Mouse (Mus musculus): ENCODE results near the gene 4930404N11Rik.

The 4930404N11Rik gene

GRCm38 (mm10) chr10:81365672-81366476 is at the start of gene 4930404N11Rik:
4930404N11Rik (minus strand) TSS chr10:81365816.
- DNase-seq: peak; percentile 55

- no peak for DNase-seq
Measured at GRCm38 (mm10) chr10:81415146-81415545, 49.5 kb upstream of the 4930404N11Rik start.

- DNase-seq: peak; percentile 80
Measured at GRCm38 (mm10) chr10:81414682-81415081, 49.1 kb upstream of the 4930404N11Rik start.

GRCm38 (mm10) chr10:81413310-81414261 is 48.0 kb upstream of the 4930404N11Rik start:
- DNase-seq: peak; percentile 95

- peak; percentile 46 for DNase-seq
Measured at GRCm38 (mm10) chr10:81412586-81413309, 47.1 kb upstream of the 4930404N11Rik start.

GRCm38 (mm10) chr10:81411471-81412400 is 46.1 kb upstream of the 4930404N11Rik start:
- peak; percentile 85 for DNase-seq

GRCm38 (mm10) chr10:81410981-81411380 is 45.4 kb upstream of the 4930404N11Rik start:
- DNase-seq: no peak

GRCm38 (mm10) chr10:81410350-81410749 is 44.7 kb upstream of the 4930404N11Rik start:
- DNase-seq: peak; percentile 68

- no peak for DNase-seq
Measured at GRCm38 (mm10) chr10:81409330-81409729, 43.7 kb upstream of the 4930404N11Rik start.

- peak; percentile 98 for DNase-seq
Measured at GRCm38 (mm10) chr10:81408871-81409291, 43.3 kb upstream of the 4930404N11Rik start.

GRCm38 (mm10) chr10:81408424-81408729 is 42.8 kb upstream of the 4930404N11Rik start:
- DNase-seq: no peak

- peak; percentile 95 for DNase-seq
Measured at GRCm38 (mm10) chr10:81407539-81408423, 42.2 kb upstream of the 4930404N11Rik start.

- no peak for DNase-seq
Measured at GRCm38 (mm10) chr10:81406504-81407440, 41.2 kb upstream of the 4930404N11Rik start.

GRCm38 (mm10) chr10:81405588-81406201 is 40.1 kb upstream of the 4930404N11Rik start:
- peak; percentile 84 for DNase-seq

- peak; percentile 76 for DNase-seq
Measured at GRCm38 (mm10) chr10:81404720-81405119, 39.1 kb upstream of the 4930404N11Rik start.

GRCm38 (mm10) chr10:81404082-81404481 is 38.5 kb upstream of the 4930404N11Rik start:
- DNase-seq: no peak

GRCm38 (mm10) chr10:81403511-81403910 is 37.9 kb upstream of the 4930404N11Rik start:
- no peak for DNase-seq

GRCm38 (mm10) chr10:81402227-81402765 is 36.7 kb upstream of the 4930404N11Rik start:
- DNase-seq: no peak
